Mouse (Mus musculus) frontal cortex, postnatal 14 days (tissue): ENCODE data around the gene Rundc3a.
"Not testable (repeated sequence)": the region's sequence is repeated elsewhere in the genome, so short reads cannot be mapped to it uniquely, and the experiment has no call there.

ENCODE experiments used
- DNase-seq, 2 experiments: peaks; one replicate each; pipeline ENCODE4 v3.0.0; 2022; ENCODE audit warnings: low spot score in 2 of 2

The Rundc3a gene

DNA sequence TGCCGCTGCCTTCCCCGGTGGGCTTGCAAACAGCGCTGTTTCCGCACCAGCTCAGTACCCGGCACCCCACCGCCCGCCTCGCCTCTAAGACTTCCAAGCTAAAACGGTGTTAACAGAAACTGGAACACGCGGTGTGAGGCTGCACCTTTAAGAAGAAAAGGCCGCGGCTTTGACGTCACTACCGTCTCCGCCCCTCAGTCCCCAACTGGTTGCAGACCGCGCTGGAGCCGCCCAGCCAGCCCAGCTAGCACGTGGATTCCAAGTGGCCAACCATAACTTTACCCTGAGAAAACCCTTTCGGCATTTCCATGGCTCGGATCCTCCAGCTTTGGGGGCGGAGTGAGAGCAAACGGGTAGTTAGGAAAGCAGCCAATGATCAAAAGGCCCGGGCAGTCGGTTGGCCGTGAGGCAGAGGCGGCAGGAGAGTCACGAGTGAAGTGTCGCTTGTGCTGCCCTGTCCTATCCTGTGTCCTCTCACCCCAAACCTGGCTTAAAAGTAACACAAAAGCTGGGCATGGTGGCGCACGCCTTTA is 15.2 kb downstream of the Rundc3a start:
- DNase-seq: peak; percentile 96

DNA sequence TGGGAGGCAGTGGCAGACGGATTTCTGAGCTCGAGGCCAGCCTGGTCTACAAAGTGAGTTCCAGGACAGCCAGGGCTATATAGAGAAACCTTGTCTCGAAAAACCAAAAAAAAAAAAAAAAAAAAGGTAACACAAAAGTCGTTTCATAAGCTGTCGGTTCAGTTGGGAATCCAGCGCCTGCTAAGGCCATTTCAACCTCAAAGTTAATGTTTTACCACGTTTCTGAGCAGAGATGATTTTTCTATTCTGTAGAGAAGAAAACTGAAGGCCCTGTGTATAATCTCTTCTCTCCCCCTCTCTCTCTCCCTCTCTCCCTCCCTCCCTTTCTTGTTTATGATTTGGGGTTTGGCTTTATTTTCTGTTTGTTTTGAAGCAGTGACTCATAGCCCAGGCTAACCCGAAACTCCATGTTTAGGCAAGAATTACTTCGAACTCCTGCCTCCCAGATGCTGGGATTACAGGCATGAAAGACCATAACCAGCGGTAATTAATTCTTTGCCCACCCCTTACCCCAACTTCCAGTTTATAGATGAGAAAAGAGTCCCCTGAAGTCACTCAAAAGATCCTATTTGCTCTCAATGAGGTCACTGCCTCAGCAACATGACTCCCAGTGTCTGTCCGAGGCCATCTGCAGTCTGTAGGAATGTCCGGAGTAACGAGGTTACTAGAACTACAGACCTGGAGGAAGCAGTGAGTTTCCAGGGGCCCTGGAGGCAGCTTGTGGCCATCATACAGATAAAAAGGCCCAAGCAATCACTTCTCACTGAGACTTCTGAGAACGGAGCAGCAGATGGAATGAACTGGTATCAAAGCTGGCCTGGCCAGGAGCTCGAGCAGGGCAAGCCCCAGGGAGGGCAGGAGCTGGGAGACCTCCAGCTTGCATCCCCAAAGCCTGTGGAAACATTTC is 15.9 kb downstream of the Rundc3a start:
- no peak for DNase-seq

DNA sequence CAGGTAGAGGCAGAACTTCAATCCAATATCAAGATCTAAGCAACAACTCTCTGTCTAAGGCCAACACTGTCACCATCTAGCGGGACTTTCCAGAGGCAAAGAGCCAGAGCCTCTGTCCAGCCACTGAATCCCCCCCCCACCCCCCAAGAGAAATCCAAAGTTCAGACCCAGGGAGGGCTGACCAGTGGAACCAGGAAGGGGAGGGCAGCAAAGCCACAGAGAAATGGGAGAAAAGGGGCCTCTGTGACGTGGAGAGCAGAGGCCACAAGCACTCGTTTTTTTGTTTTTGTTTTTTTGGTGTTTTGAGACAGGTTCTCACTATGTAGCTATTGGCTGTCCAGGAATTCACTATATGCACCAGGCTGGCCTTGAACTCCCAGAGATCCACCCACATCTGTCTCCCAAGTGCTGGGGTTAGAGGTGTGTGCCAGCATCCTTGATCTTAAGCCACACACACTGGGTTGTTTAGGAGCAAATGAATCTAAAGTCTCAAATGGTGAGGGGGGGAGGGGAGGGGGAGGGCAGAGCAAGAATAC is 16.7 kb downstream of the Rundc3a start:
- no peak for DNase-seq

DNA sequence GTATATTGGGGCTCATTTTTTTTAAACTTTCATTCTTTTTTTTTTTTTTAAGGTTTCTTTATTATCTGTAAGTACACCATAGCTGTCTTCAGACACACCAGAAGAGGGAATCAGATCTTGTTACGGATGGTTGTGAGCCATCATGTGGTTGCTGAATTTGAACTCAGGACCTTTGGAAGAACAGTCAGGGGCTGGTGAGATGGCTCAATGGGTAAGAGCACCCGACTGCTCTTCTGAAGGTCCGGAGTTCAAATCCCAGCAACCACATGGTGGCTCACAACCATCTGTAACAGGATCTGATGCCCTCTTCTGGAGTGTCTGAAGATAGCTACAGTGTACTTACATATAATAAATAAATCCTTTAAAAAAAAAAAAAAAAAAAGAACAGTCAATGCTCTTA is 17.1 kb downstream of the Rundc3a start:
- DNase-seq: not testable (repeated sequence)

DNA sequence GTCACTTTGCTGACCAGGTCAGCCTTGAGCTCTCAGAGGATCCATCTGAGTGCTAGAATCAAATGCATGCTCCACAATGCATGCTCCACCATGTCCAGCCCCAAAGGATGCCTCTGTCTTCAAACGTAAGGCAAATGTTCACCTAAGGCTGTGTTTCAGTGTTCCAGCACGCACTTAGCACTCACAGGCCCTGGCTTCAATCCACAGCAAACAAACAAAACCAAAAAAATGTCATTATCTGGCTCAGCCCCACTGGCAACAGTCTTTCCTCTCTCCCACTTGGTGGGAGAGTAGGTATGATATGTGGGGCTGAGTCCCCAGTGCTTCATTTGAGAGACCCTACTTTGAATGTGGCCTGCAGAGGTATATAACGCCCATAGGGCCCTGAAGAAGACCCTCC is 17.9 kb downstream of the Rundc3a start:
- DNase-seq: no peak

DNA sequence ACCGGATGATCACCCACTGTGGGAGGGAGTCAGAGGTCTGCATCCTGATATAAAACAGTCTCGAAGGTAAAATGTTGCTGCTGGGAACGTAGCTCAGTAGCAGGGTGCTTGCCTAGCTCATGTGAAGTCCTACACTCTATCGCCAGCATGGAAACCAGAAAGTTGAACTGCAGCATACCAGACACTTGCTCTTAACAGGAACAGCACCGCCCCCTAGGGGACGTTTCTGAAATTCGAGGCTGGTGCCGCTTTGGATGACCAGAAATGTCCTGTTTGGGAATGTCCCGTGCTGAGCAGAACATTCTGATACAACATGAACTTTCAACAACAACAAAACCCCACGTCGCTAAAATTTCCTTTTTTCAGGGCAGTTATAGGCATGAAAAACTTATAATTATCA is 18.5 kb downstream of the Rundc3a start:
- DNase-seq: peak in 1 of 2 experiments; percentile 85

DNA sequence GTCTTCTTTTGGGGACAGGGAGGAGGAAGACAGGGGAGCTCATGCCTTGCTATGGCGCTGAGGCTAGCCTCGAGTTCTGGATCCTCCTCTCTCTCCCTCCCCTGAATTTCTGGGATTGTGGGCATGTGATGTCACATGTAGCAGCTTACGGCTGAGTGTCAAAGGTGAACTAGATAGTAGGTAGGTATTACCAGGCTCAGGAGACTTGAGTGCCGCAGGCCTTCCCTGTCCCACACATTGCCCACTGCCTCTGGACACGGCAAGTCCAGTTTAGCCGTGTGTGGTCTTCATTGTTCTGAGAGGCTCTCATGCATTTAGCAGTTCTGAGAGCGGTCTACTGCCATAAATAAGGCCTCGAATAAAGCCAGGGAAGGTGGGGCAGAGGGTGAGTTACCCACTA is 19.9 kb downstream of the Rundc3a start:
- DNase-seq: no peak

DNA sequence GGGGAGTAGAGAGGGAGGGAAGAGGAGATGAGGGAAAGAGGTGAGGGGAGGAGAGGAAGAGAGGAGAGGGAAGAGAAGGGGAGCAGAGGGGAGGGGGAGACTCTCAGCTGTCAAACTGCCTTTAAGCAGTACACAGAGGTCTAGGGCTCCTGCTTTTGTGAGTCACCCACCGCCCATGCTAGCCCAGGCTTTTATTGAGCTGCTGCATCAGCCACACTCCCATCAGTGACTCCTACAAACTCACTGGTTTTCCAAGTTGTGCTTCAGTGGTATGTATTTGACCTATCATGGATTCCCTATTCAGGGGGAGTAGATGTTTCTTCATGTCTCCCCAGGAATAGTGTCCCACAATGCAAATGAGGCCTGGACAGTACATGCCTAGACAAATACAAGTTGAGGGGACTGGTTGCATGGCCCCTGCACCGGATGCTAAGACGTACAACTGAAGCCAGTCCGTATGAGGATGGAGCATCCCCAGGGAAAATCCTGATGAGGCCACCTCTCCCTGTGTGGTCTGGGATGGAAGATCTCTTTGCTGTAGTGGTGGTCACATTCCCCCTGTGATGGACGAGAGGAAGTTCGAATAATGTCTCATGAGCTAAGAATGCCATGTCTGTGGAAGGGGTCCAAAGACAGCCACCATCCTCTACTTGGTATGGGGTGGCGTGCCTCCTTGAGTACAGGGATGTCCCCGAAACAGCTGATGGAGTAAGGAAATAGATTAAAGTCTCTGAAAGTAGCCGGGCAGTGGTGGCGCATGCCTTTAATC is 22.0 kb downstream of the Rundc3a start:
- DNase-seq: no peak

DNA sequence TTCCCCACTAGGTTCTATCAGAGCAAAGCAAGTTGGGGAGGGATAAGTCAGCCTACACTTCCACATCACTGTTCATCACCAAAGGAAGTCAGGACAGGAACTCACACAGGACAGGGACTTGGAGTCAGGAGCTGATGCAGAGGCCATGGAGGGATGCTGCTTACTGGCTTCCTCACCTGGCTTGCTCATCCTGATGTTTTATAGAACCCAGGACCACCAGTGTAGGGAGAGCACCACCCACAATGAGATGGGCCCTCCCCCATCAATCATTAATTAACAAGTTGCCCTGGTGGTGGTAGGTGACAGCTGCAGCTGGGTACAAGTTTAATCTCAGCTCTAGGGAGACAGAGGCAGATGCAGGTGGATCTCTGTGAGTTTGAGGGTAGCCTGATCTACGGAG is 24.0 kb downstream of the Rundc3a start:
- DNase-seq: no peak

DNA sequence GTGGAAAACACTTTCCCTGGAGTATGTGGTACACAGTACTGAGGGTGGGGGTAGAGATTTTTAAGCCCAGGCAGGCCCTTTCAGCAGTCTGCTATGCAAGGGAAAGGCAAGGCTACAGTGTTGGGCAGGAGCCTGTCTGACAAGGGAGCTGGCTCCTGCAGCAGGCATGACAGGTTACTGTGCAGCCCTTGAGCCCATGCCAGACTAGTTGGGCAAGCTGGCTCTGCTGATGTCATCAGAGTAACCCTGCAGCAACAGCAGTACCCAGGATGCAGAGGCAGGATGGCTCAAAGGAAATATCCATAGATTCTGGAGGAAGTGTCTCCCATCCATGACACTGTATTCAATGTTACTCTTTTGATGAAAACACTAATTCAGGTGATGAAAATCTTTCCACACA is 25.7 kb downstream of the Rundc3a start:
- DNase-seq: no peak

DNA sequence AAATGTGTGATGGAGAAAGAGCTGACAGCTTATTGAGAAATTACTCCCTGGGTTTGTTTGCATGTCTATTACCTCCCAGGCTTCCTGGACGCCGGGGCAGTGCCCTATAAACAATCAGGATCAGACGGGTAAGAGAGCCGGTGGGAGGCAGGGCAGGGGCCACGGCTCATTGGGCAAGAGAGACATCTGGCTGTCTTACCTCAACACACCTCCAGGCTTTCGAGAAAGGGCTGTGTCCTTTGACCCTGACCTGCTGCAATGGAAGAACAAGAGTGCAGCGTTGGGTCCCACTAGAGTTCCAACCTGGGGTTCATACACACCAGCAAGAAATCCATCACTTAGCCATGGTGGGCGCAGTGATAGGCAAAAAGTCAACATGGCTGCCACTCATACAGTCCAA is 28.4 kb downstream of the Rundc3a start:
- DNase-seq: no peak

DNA sequence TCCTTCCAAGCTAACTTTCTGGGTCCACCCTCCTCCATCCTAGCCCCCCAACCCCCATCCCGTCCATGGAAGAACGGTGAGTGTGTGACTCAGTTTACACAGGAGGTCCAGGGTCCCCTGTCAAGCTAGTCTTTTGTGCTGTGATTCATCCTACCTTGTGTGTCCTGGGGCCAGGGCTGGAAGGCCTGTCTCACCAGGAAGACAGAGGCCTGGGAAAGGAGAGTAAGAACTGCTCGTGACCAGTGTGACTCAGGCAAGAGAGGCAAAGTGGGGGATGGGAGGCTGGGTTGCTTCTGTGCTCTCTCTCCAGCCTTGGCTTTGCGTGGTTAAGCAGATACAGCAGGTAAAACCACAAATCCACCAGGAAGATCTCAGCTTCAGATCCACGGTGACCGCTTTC is 31.5 kb downstream of the Rundc3a start:
- DNase-seq: no peak

DNA sequence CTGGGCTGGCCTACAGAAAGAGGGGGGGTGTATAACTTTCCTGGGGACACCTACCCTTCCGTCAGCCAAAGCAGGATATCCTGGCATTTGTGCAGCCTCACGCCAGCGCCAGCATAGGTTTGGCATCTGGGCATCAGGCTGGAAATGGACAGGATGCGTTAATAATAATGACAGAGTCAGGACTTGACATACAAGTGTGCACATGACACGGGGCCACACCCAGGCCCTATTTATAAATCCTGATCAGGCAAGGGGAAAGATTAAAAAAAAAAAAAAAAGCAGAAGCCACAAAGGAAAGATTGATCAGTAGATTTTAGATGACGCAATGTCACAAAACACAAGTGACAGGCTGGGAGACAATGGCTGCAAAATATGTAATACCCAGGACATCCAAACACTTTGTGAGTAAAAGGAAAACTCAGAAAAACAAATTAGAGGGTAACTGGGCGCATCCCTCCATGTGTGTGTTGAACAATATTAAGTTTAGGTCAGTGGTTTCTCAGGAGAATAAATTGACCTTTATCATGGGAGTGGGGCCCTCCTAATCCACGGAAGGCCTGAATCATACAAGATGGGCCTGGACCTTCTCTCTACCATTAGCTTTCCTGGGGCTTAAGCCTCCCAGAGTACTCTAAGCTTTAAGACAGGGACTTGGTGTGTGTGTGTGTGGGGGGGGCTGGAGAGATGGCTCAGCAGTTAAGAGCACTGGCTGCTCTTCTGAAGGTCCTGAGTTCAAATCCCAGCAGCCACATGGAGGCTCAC is 32.5 kb downstream of the Rundc3a start:
- no peak for DNase-seq

DNA sequence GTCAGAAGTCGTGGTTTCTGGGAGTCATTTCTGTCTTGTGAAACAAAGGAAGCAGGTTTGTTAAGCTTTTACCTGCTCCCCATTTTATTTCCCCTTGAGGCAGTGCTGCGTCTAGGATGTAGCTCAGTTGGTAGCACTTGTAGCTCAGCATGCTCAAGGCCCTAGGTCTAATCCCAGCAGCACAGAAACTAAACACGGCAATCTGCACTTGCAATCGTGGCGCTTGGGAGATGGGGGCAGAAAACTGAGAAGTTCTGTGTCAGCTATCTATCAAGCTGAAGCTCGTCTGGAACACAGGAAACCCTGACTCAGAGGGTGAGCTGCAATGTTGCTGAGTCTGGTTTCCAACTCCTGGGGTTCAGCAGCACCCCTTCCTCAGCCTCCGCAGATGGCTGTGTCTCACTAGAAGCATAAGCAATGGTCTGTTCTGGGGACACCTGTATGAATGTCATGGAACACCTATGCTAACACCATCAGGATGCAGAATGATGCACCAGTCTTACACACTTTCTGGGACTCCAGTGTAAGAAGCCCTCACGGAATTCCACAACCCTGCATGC is 35.9 kb downstream of the Rundc3a start:
- no peak for DNase-seq

DNA sequence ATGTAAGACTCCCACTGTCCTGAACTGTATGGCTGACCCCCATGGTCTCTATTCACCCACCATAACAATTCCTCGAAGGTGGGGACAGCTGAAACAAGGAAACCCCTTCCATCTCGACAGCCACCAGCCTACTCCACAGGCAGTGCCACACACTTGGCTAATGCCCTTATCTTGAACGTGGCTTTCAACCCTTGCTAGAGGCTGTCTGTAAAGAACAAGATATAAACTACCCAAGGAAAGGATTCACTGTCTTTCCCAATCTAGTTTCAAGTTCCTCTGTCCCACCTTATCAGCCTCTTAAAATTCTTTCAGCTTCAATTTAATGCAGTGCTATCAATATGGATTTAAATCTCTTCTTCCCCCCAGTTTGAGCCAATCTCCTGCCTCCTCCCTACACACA is 36.3 kb downstream of the Rundc3a start:
- no peak for DNase-seq

DNA sequence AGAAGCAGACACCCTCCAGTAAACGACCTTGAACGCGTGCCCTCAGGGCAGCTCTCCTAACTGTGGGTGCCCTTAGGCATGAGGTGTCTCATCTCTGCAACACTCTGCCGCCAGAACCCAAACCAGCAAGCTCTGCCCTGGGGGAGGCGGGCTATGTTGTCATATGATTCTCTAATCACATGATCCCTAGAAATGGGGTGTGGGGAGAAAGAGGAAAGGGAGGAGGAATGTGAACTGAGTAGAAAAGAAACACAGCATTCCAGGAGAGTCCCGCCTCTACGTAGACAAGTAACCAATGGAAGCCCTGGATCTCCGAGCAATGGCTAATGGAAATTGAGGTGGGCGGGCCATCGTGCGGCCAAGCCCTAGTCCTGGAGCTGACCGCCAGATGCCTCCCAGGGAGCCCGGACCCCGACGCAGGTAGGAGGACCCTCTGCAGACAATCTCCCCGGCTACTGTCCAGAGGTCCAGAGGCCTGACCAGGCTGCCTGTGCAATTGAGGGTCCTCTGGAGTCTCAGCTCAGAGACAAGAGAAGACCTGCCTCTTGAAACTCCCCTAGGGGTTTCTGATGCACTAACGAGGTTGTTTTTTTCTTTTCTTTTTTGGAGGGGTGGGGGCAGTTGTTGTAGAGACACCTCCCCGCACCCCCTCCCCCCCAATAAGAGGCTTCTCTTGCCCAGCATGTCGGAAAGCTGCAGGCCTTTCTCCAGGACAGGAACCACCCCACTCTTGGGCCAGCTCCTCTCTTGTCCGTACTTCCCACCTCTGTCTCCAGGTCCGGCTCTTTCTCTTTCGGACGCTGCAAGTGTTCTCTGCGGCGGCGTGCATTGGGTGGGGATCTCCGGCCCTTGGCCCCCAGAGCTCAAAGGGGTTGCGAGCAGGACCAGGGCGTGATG is 37.2 kb downstream of the Rundc3a start, which contains the start of gene Grn:
Gene Grn (plus strand): TSS at position 195 of the 897 bp plus-strand sequence.
- DNase-seq: peak; percentile 82 to 90

DNA sequence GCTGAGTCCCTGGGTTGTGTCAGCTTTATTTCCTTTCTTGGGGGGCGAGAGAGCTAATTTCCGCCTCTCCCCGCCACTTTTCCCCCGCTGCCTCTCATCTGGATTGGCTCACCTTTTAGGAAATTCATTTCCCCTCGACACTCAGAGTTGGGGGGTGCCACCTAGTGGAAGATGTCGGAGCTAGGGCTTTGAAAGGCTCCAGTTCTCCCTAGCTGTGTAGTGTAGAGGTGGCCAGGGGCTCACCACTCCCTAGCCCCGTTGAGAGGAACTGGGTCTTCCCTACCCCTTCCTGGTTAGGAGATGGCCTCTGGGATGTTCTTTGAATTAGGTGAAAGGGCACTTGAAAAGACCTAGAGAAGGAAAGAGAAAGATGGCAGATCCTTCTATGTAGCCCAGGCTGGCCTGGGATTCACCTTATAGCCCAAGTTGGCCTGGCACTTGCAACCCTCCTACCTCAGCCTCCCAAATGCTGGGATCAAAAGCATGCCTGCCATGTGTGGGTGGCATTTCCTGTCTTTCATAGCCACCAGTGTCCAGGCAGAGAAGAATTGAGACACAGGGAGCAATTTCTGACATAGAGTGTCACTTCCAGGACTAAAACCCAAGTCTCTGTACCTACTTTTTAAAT is 37.9 kb downstream of the Rundc3a start:
- peak; percentile 71 to 83 for DNase-seq

DNA sequence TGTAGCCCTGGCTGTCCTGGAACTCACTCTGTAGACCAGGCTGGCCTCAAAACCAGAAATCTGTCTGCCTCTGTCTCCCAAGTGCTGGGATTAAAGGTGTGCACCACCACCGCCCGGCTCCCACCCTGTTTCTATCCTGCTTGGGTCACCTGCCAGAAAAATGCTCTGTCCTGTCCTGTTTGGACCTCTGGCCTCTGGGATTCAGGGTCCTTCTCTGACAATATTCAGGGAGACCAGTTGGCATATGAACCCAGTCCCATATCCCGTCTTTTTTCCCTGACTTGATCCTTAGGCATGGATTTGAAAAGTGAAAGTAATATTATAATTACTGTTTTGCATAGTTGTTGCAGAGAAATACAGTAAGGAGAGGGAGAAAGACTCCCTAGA is 38.5 kb downstream of the Rundc3a start:
- DNase-seq: no peak

DNA sequence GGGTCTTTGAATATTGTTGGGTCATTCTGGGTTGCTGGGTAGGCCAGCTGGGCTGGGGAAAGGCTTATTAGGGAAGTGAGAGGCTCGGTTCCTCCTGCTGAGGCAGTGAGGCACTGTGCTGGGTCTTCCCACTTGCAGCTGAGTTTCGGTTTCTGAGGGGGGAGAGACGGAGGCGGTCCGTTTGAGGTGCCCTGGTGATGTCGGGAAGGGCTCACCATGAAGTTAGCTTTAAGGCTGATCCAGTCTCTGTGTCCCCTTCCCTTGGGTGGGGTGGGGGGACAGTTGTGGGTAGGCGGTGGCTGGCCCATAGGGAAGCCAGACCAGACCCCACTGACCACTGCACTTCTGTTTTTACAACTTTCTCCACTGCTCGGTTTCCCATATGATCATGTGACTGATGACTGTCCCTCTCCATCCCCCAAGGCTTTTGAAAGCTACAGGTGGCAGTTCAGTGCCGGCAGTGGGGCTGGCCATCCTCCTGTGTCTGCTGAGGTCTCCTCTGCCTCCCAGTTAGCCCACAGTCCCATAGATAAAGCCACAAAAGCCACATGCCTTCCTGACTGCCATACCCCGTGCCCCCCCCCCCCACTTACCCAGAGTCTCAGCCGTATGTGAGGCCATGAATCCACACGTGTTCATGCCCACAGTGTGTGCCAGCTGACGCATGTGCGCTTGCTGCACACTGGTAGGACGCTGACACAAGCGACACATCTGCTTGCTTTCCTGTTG is 39.1 kb downstream of the Rundc3a start:
- peak in 1 of 2 experiments; percentile 23 for DNase-seq
